Mouse (Mus musculus) stomach, embryonic 16.5 days (tissue): ENCODE data around the gene Psmc3ip. TPM values are rescaled to one million over a fixed set of nuclear protein-coding genes. Genes with fewer than 3 reads are reported as not detected.

ENCODE experiments used
- ATAC-seq: fragments of 200-750 bp; cut with Nextera tagmentation; 2 replicates; pipeline ENCODE4 v1.8.0; 2017; ENCODE audit warnings: moderate number of reproducible peaks, moderate TSS enrichment; ENCODE audit not compliant: insufficient read depth, low FRiP score
- H3K27ac ChIP-seq: fragments of 300-500 bp; sonication (generic); 2 replicates; pipeline ENCODE4 v1.5.1; 2014; ENCODE audit warnings: low read length
- H3K27me3 ChIP-seq: fragments of 300-500 bp; sonication (generic); 2 replicates; pipeline ENCODE4 v1.6.1; 2014; ENCODE audit warnings: low read length, control low read depth, mixed read lengths; ENCODE audit not compliant: control insufficient read depth, insufficient read depth
- H3K36me3 ChIP-seq: fragments of 300-500 bp; sonication (generic); 2 replicates; pipeline ENCODE4 v1.6.1; 2014; ENCODE audit warnings: low read length; ENCODE audit not compliant: control insufficient read depth, insufficient read depth
- H3K4me1 ChIP-seq: fragments of 300-500 bp; sonication (generic); 2 replicates; pipeline ENCODE4 v1.6.1; 2014; ENCODE audit warnings: low read length, control low read depth, mixed read lengths; ENCODE audit not compliant: control insufficient read depth, insufficient read depth
- H3K4me2 ChIP-seq: fragments of 300-500 bp; sonication (generic); 2 replicates; pipeline ENCODE4 v1.6.1; 2014; ENCODE audit warnings: low read depth, low read length, mixed read lengths
- H3K4me3 ChIP-seq: fragments of 300-500 bp; sonication (generic); replicated peaks from 2 replicates; pipeline ENCODE4 v1.5.1; 2014; ENCODE audit warnings: mild to moderate bottlenecking, low read length
- H3K9ac ChIP-seq: fragments of 300-500 bp; sonication (generic); 2 replicates; pipeline ENCODE4 v1.6.1; 2014; ENCODE audit warnings: low read length
- H3K9me3 ChIP-seq: fragments of 300-500 bp; sonication (generic); replicated peaks from 2 replicates; pipeline ENCODE4 v1.6.1; 2016; ENCODE audit warnings: low read length, control low read depth; ENCODE audit not compliant: control insufficient read depth
- WGBS: fragments of 180-500 bp; shearing (Covaris S2); extraction: QIAGEN DNeasy Blood & Tissue Kit; methylation state at CpG from one replicate; pipeline ENCODE4 v1.1.7; 2014; 5-methylcytosine and 5-hydroxymethylcytosine counted together
- polyA plus RNA-seq: library from polyadenylated mRNA; unstranded; fragments of >200 nt; fragmentation: Nextera tagmentation; extraction: Ambion mirVana; gene quantifications from 2 replicates; pipeline ENCODE4 v1.2.1, GENCODE M21; 2015

Psmc3ip gene
- polyA plus RNA-seq, 1 experiment from 2014 or later = 21.4 TPM

DNA sequence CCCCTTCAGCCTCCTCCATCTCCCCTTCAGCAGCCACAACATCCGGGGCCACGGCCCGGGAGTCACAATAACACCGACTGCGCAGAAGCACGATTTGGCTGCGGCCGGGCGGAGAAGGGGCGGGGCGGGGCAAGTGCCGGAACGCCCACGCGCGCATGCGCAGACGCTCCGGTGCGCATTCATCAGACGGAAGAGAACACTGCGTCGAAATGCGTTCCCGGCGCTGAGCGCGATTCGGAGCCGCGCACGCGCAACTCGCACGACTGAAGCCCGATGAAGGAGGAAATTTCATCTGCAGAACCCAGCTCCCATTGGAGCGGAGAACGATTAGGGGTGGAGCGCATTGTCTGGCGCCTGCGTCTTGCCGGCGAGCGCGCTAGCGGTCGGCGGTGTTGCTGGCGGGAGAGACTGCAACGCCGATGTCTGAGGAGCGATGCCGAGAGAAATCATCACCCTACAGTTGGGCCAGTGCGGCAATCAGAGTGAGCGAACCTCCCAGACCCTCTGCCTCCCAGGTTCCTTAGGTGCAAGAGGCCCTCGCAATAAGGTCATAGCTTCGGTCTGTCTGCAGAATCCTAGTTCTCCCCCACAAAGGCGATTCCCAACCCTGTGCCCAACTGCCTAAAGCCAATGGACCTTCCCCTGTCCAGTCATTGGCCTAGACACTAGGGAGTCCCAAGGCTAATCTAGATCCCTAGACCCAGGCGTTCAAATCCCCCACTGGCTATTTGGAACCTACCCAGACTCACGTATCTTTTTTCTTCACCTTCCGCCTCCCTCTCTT lies 24.7 kb upstream of the Psmc3ip start, which contains the start of the genes Retreg3 and Tubg1:
Gene Retreg3, minus strand, starts transcription at position 133 of the 784 bp plus-strand sequence.
Gene Tubg1, plus strand, starts transcription at position 178 of the 784 bp plus-strand sequence.
- Histone ChIP-seq H3K27ac (peak within 1 kb of the TSS; percentile 92), H3K4me2 (peak within 1 kb of the TSS; percentile 96), H3K4me1 (peaks cover 18% of the 10 kb centered on the region), H3K9me3 (no peaks in the 10 kb centered on the region), H3K36me3 (no peaks in the 10 kb centered on the region), H3K27me3 (no peaks in the 10 kb centered on the region), H3K4me3 (peak within 1 kb of the TSS; percentile 93), H3K9ac (peak within 1 kb of the TSS; percentile 93)
- WGBS = under 1% methylated on average over 61 of the region's 61 CpGs
- ATAC-seq = peak; percentile 97

DNA sequence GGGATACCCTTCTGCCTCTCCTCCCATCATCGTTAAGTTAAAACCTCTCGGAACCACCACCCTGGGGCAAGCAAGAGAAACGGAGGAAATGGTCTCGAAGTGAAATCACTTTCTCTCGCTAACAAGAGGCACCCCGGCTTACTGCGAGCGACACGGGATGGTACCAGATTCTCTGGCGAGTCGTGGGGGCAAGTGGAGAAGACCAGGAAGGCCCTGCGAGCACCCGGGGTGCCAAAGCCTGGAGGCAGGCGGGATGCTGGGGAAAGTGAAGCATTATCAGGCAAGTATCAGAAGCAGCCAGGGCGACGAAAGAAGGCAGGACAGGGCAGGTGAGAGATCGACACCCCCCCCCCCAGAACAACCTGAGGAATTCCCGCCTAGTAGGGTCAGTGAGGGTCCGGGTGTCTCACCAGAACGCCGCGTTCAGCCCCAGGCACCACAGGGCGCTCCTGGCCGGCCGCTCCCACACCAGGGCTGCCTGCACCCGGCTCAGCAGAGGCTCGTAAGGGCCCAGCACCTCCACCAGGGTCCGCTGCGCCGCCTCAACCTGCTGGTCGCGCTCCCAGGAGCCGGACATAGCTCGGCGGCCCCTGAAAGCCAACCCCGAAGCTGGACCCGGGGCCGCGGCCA lies 24.0 kb upstream of the Psmc3ip start:
- peak; percentile 74 for ATAC-seq
- Histone ChIP-seq H3K27ac (peak overlapping the region; percentile 85), H3K4me2 (peak overlapping the region; percentile 74), H3K36me3 (no peaks in the 10 kb centered on the region), H3K9me3 (no peaks in the 10 kb centered on the region), H3K27me3 (no peaks in the 10 kb centered on the region), H3K4me1 (peaks cover 18% of the 10 kb centered on the region), H3K4me3 (peak overlapping the region; percentile 93), H3K9ac (peak overlapping the region; percentile 93)
- WGBS = under 1% methylated on average over 37 of the region's 39 CpGs

DNA sequence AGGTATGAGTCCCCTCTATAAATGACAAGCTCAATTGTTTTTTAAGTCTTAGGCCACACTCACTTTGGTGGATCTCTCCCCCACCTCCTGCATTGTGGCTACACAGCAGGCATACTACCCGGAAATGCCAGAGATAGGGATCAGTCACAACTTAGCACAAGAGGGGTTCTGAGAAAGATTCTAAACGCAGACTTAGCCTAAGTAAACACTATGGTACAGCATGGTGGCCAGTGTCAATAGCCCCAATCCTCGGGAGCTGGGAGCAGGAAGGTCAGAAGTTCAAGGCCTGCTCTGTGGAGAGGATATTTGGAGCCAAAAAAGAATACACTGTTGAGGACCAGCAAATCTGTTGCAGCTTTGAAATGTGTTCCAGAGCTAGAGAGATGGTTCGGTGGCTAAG lies 22.9 kb upstream of the Psmc3ip start:
- peak overlapping the region; percentile 93 for H3K4me3 ChIP-seq
- H3K9ac ChIP-seq = peak overlapping the region; percentile 93
- no peak overlapping the region for H3K27ac ChIP-seq
- H3K27me3 ChIP-seq = no peaks in the 10 kb centered on the region
- WGBS = 23% methylated on average over 4 of the region's 4 CpGs
- peaks cover 18% of the 10 kb centered on the region for H3K4me1 ChIP-seq
- no peaks in the 10 kb centered on the region for H3K9me3 ChIP-seq
- H3K36me3 ChIP-seq = no peaks in the 10 kb centered on the region
- no peak for ATAC-seq
- peak overlapping the region; percentile 74 for H3K4me2 ChIP-seq

DNA sequence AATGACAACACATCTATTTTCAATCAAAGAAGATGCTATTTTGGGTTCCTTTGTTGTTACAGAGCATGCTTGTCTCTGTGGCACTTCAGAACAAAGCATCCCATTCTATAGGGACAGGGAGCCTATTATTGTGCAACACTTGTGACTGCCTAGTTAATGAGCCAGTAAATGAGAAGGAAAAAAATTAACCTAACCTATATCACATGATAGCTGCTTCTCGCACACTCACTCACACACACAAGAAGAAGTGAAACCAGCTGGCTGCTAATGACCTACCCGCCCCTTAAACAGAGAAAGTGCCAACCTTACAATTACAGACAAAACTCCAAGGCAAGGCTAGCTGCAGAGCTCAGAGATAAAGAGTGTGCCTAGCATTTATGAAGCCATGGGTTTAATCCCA lies 20.3 kb upstream of the Psmc3ip start:
- H3K9me3 ChIP-seq = no peaks in the 10 kb centered on the region
- H3K27ac ChIP-seq = peak overlapping the region; percentile 10
- H3K9ac ChIP-seq = no peak overlapping the region
- H3K36me3 ChIP-seq = no peaks in the 10 kb centered on the region
- H3K4me2 ChIP-seq = no peak overlapping the region
- no peak overlapping the region for H3K4me3 ChIP-seq
- no peaks in the 10 kb centered on the region for H3K27me3 ChIP-seq
- ATAC-seq = no peak
- H3K4me1 ChIP-seq = peaks cover 14% of the 10 kb centered on the region
- 64% methylated on average over 2 of the region's 2 CpGs for WGBS

DNA sequence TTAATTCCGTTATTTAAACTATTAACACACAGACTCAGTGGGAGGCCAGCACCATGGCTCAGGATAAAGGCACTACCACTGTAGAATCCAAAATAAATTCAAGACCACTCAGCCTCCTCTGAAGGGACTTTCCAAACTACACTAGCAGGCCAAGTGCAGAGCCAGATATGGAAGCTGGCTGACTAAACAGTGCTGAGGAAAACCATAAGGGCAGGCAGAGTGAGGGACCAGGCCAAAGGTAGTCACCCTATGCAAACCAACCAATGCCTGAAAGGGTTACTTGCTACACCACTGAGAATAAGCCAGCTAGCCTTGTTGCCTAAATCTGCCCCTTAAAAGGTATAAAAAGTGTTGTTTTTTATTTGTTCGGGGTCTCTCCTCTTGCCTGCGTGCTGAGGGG lies 16.9 kb upstream of the Psmc3ip start:
- ATAC-seq = no peak
- no peaks in the 10 kb centered on the region for H3K27me3 ChIP-seq
- peaks cover 3% of the 10 kb centered on the region; the same call in 1 of the 2 replicates for H3K4me1 ChIP-seq
- no peak overlapping the region for H3K4me3 ChIP-seq
- WGBS = 84% methylated on average over 3 of the region's 3 CpGs
- no peak overlapping the region for H3K4me2 ChIP-seq
- no peak overlapping the region for H3K27ac ChIP-seq
- H3K9ac ChIP-seq = no peak overlapping the region
- no peaks in the 10 kb centered on the region for H3K9me3 ChIP-seq
- no peaks in the 10 kb centered on the region for H3K36me3 ChIP-seq

DNA sequence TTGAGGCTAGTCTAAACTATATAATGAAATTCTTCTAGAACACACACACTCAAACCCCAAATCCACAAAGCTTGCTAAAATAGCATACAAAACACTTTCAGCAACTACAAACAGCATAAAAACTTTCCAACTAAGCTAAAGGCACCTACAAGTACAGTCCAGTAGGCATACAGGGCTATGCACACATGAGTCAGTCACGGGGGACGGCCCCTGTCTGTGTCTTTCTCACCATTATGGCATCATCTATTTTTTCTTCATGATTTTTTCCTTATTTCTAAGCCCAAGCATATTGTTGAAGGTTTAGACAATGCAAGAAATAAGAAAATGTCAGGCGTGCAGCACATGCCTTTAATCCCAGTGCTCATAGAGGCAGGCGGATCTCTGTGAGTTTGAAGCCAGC lies 15.9 kb upstream of the Psmc3ip start:
- Histone ChIP-seq H3K36me3 (no peaks in the 10 kb centered on the region), H3K4me2 (no peak overlapping the region), H3K4me3 (no peak overlapping the region), H3K4me1 (0 out of 2 replicates have a peak, but pooled peaks cover 3% of the 10 kb centered on the region), H3K27ac (peak overlapping the region; percentile 35; the same call in 1 of the 2 replicates), H3K27me3 (no peaks in the 10 kb centered on the region), H3K9me3 (no peaks in the 10 kb centered on the region), H3K9ac (no peak overlapping the region)
- ATAC-seq = no peak
- WGBS = 79% methylated on average over 4 of the region's 4 CpGs

DNA sequence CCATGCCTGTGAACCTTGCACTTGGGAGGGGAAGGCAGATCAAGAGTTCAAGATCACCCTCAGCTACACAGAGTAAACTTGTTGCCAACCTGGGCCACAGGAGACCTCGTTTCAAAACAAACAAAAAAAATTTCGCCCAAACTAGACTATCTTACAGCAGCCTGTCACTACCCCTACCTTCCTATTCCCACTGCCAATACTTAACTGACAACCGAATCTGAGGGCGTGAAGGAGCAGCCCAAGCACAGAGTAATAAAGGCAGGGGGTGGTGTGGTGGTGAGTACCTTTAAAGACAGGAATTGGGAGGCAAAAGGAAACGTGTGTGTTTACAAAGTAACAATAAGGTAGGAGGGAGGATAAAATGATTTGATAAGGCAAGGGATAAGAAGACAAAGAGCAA lies 15.5 kb upstream of the Psmc3ip start:
- Histone ChIP-seq H3K4me2 (no peak overlapping the region), H3K27me3 (no peaks in the 10 kb centered on the region), H3K4me3 (no peak overlapping the region), H3K36me3 (no peaks in the 10 kb centered on the region), H3K9me3 (no peaks in the 10 kb centered on the region), H3K9ac (no peak overlapping the region; the same call in 1 of the 2 replicates), H3K4me1 (no peaks in the 10 kb centered on the region), H3K27ac (peak overlapping the region; percentile 35; the same call in 1 of the 2 replicates)
- WGBS = 45% methylated on average over 5 of the region's 5 CpGs
- no peak for ATAC-seq

DNA sequence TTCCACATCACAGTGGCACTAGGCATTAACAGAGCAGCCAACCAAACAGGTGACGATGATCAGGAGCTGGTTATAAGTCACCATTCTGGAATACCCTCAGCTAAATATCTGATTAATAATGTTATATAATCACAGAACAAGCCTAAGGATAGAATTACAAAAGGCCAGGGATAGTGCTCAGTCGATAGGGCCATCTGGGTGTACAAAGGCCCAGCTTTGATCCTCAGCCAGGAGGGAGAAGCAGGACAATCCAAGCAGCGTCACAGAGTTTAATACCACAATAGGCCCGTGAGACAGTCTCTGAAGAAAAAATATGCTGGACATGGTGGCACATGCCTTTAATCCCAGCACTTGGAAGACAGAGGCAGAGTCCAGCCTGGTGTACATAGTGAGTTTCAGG lies 14.1 kb upstream of the Psmc3ip start:
- no peaks in the 10 kb centered on the region for H3K27me3 ChIP-seq
- H3K36me3 ChIP-seq = no peaks in the 10 kb centered on the region
- H3K4me2 ChIP-seq = no peak overlapping the region
- no peak overlapping the region for H3K27ac ChIP-seq
- ATAC-seq = no peak
- no peaks in the 10 kb centered on the region for H3K4me1 ChIP-seq
- no peak overlapping the region for H3K4me3 ChIP-seq
- WGBS = 75% methylated on average over 4 of the region's 4 CpGs
- no peaks in the 10 kb centered on the region for H3K9me3 ChIP-seq
- H3K9ac ChIP-seq = no peak overlapping the region

DNA sequence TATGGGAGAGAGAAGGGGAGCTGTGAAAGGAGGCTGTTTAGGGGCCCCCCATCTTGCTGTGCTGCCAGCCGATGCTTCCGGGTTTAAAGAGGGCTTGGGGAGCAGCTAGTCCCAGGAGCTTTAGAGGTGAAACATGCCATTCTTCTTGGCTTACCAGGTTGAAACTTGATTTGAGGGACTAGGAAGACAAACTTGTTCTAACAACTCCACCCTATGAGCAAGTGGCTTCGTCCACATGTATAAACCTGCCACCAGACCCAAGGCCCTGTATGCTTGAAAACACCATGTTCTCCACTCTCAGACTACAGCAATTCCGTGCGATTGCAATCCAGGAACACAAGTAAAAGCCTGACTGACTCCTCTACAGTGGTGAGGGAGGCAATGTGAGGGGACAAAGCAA lies 7.8 kb upstream of the Psmc3ip start:
- 78% methylated on average over 5 of the region's 5 CpGs for WGBS

More for the DNA sequence above, 7.8 kb upstream of the Psmc3ip start:
- no peak for ATAC-seq
- H3K9ac ChIP-seq = peak overlapping the region; percentile 38; the same call in 1 of the 2 replicates
- no peak overlapping the region for H3K4me3 ChIP-seq
- H3K36me3 ChIP-seq = peaks cover 4% of the 10 kb centered on the region; the same call in 1 of the 2 replicates
- H3K27ac ChIP-seq = peak overlapping the region; percentile 94
- no peaks in the 10 kb centered on the region for H3K27me3 ChIP-seq
- no peaks in the 10 kb centered on the region for H3K9me3 ChIP-seq
- H3K4me1 ChIP-seq = no peaks in the 10 kb centered on the region
- 0 out of 2 replicates have a peak overlapping the region, but pooled peaks have one; percentile 17 for H3K4me2 ChIP-seq
